Mouse (Mus musculus) cerebellum, adult 9-11 months (tissue): ENCODE data around the gene Neurl1a.

Experiments
- DNase-seq: peaks from one replicate; pipeline ENCODE4 v3.0.0; 2022

The Neurl1a gene

GRCm38 (mm10) chr19:47298100-47298499, 119.5 kb downstream of the Neurl1a start:
- DNase-seq: no peak

- no peak for DNase-seq
Measured at GRCm38 (mm10) chr19:47301303-47302190, 122.9 kb downstream of the Neurl1a start.

DNA sequence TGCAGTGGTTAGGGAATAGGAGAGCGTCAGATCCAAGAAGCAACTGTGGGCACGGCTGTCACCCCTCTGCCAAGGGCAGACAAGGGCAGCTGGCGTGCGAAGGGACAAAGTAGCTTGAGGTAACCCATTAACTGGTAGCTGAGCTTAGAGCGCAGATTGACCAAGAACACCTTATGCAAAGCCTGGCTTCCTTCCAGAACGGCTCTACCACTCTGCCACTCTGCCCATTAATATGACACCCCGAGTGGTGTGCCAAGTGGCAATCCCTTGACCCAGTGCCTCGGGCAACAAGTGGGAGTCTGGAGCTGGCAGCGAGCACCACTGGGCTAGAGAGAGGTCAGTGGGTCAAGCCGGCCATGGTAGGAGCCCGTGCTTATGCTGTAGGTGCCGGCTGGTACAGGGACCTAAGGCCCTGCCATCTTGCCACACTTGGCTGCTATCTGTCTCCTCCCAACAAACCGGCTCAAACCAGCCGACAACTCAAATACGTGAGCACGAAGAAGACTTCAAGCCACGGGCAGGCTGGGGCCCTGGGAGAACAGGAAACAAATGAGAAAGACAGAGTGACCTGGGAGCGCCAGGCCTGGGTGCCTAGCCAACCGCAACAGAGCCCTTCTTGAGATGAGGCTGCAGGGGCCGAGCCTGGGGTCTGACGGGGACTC, 123.7 kb downstream of the Neurl1a start:
- no peak for DNase-seq

- DNase-seq: no peak
Measured at GRCm38 (mm10) chr19:47303128-47303527, 124.5 kb downstream of the Neurl1a start.

GRCm38 (mm10) chr19:47304170-47304745, 125.6 kb downstream of the Neurl1a start:
- DNase-seq: peak; percentile 84

GRCm38 (mm10) chr19:47305401-47305800, 126.8 kb downstream of the Neurl1a start:
- peak; percentile 78 for DNase-seq

DNA sequence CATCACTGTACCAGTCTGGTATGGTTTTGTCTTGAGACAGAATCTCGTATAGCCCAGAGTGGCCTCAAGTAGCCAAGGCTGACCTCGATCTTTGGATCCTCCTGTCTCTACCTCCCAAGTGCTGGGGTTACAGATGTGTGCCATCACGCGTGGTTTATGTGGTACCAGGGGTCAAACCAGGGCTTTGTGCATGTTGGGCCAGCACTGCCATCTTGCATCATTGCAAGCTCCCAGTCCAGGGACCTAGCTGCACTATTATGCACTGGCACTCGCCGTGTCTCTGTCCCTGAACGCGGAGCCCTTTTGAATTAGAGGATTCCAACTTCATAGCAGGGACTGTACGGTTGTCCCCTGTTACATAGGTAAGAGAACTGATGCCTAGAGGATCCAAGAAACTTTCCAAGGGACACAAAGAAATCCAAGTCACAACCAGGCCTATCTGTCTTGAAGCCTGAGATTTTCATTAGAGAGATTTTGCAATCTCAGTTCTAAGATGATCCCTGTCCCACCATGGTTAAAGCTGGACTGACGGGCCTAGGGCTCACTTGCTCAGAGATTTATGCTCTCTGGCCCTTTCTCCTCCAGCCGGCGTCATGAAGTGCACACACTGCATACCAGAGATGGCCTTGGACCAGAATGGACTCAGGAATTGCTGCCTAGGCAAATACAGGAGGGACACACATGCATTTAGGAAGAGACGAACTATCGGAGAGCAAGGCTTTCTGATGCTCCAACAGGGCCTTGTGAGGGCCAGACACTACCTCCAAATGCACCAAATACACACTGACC, 127.7 kb downstream of the Neurl1a start:
- no peak for DNase-seq

DNA sequence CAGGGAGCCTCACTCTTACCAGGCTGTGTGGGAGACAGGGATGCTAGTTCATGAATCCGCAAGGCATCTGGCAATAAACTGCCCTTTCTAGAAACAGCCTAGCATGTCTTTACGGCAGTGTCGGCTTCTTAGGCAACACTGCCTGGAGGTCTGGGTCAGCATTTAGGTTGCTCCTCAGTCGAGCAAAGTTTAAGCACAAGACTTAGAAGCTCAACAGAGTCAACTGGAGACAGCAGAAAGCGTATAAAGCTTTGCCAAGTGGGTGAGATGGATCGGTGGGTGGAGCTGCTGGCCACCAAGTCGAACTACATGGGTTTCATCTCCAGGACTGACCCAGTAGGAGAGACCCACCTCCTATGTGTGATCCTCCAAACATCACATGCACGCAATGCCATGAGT, 128.3 kb downstream of the Neurl1a start:
- DNase-seq: no peak
